Comparison of ENCODE assay signal across 17 mouse cellular contexts in genomic region chr8:128165591-128165990, GRCm38 (mm10).
"Had no signal": no experiment of that assay in that cellular context is flagged by ENCODE, and none has a peak within 500 bp of the region (broad histone marks: within the 10 kb centered on the region; RNA-seq: fewer than 3 reads in every experiment).

No protein-coding gene starts in this region.

- H3K9me3 ChIP-seq: limb, embryonic 12.5 days; limb, embryonic 15.5 days; lung, embryonic 15.5 days; neural tube, embryonic 13.5 days had no signal

- H3K4me1 ChIP-seq: limb, embryonic 12.5 days; limb, embryonic 15.5 days; lung, embryonic 15.5 days; neural tube, embryonic 13.5 days had no signal

- H3K4me3 ChIP-seq: left cerebral cortex, adult 2 months; limb, embryonic 12.5 days; limb, embryonic 15.5 days; lung, embryonic 15.5 days; neural tube, embryonic 13.5 days had no signal

- H3K9ac ChIP-seq: limb, embryonic 12.5 days; limb, embryonic 15.5 days; liver, embryonic 14.5 days; lung, embryonic 15.5 days; neural tube, embryonic 13.5 days had no signal

- DNase-seq: kidney, adult 18-20 months; kidney, postnatal 14 days; kidney, postnatal 4 days; left cerebral cortex, postnatal 4 days; lung, adult 18-20 months; lung, postnatal 10 days; midbrain, embryonic 14.5 days; thymus, postnatal 36 days had no signal

- H3K27ac ChIP-seq: left cerebral cortex, adult 2 months; limb, embryonic 12.5 days; limb, embryonic 15.5 days; liver, embryonic 14.5 days; lung, embryonic 15.5 days; neural tube, embryonic 13.5 days had no signal

- H3K4me2 ChIP-seq: limb, embryonic 12.5 days; limb, embryonic 15.5 days; liver, embryonic 11.5 days; lung, embryonic 15.5 days; midbrain, embryonic 11.5 days; neural tube, embryonic 13.5 days had no signal

- ATAC-seq: intestine, embryonic 16.5 days had no signal

- H3K27me3 ChIP-seq: limb, embryonic 12.5 days; limb, embryonic 15.5 days; lung, embryonic 15.5 days; neural tube, embryonic 13.5 days had no signal

- H3K36me3 ChIP-seq: limb, embryonic 12.5 days; limb, embryonic 15.5 days; lung, embryonic 15.5 days; neural tube, embryonic 13.5 days had no signal
